Mouse (Mus musculus) midbrain, embryonic 11.5 days (tissue): ENCODE data around the gene Ptprn2. TPM values are rescaled to one million over a fixed set of nuclear protein-coding genes. Genes with fewer than 3 reads are reported as not detected.

Source experiments
- ATAC-seq: fragments of 200-750 bp; cut with Nextera tagmentation; 2 replicates; pipeline ENCODE4 v1.8.0; 2017; ENCODE audit warnings: moderate TSS enrichment, moderate library complexity; ENCODE audit not compliant: low FRiP score
- DNase-seq: peaks from one replicate; pipeline ENCODE4 v3.0.0; 2015; ENCODE audit warnings: low spot score; ENCODE audit errors: missing footprints
- H3K27ac ChIP-seq: fragments of 300-500 bp; sonication (generic); 2 replicates; pipeline ENCODE4 v1.5.1; 2014; ENCODE audit warnings: low read depth, low read length
- H3K27me3 ChIP-seq: fragments of 300-500 bp; sonication (generic); 2 replicates; pipeline ENCODE4 v1.6.1; 2014; ENCODE audit warnings: mild to moderate bottlenecking, low read length, moderate library complexity, mixed read lengths; ENCODE audit not compliant: control insufficient read depth, insufficient read depth
- H3K36me3 ChIP-seq: fragments of 300-500 bp; sonication (generic); 2 replicates; pipeline ENCODE4 v1.6.1; 2014; ENCODE audit warnings: mild to moderate bottlenecking, low read length, moderate library complexity, mixed read lengths; ENCODE audit not compliant: control insufficient read depth, insufficient read depth
- H3K4me1 ChIP-seq: fragments of 300-500 bp; sonication (generic); 2 replicates; pipeline ENCODE4 v1.6.1; 2014; ENCODE audit warnings: low read length; ENCODE audit not compliant: control insufficient read depth, insufficient read depth
- H3K4me2 ChIP-seq: fragments of 300-500 bp; sonication (generic); 2 replicates; pipeline ENCODE4 v1.6.1; 2014; ENCODE audit warnings: mild to moderate bottlenecking, moderate library complexity
- H3K4me3 ChIP-seq: fragments of 300-500 bp; sonication (generic); 2 replicates; pipeline ENCODE4 v1.5.1; 2014; ENCODE audit warnings: low read depth, low read length
- H3K9ac ChIP-seq: fragments of 300-500 bp; sonication (generic); 2 replicates; pipeline ENCODE4 v1.6.1; 2014; ENCODE audit warnings: low read length
- H3K9me3 ChIP-seq: fragments of 300-500 bp; sonication (generic); 2 replicates; pipeline ENCODE4 v1.6.1; 2016; ENCODE audit warnings: low read length; ENCODE audit not compliant: control insufficient read depth
- WGBS: fragments of 180-500 bp; shearing (Covaris S2); extraction: QIAGEN DNeasy Blood & Tissue Kit; methylation state at CpG from one replicate; pipeline ENCODE4 v1.1.7; 2014; 5-methylcytosine and 5-hydroxymethylcytosine counted together
- polyA plus RNA-seq: library from polyadenylated mRNA; unstranded; fragments of >200 nt; fragmentation: Nextera tagmentation; extraction: Ambion mirVana; gene quantifications from 2 replicates; pipeline ENCODE4 v1.2.1, GENCODE M21; 2014

The Ptprn2 gene
- polyA plus RNA-seq, 1 experiment from 2014 or later, result 7.3 TPM

GRCm38 (mm10) chr12:117127078-117127477, 641.6 kb downstream of the Ptprn2 start:
- Histone ChIP-seq H3K9me3 (no peaks in the 10 kb centered on the region), H3K4me2 (no peak overlapping the region), H3K36me3 (no peaks in the 10 kb centered on the region), H3K9ac (no peak overlapping the region), H3K4me1 (peaks cover 6% of the 10 kb centered on the region; the same call in 1 of the 2 replicates), H3K27me3 (no peaks in the 10 kb centered on the region), H3K4me3 (no peak overlapping the region), H3K27ac (no peak overlapping the region)
- no peak for DNase-seq
- 89% methylated on average over 3 of the region's 3 CpGs for WGBS
- ATAC-seq, result no peak

DNA sequence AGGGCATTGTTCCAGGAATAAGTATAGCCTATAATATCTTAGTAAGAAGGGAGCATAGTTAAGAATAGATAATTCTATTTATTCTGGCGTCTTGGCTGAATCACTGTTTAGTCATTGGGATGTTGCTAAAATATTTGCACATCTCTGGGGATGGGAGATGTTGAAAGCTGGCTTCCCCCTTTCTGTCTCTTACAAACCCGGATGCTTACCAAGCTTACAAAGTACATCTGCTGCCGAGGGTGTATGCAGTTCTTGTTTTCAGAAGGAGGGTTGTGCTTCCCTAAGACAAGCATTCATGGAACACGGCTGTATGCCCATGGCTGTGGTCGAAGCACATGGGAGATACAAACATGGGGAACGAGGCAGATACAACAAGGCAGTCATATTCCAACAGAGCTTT, 642.0 kb downstream of the Ptprn2 start:
- ATAC-seq (no peak), DNase-seq (no peak)
- Histone ChIP-seq H3K4me1 (peaks cover 6% of the 10 kb centered on the region; the same call in 1 of the 2 replicates), H3K36me3 (no peaks in the 10 kb centered on the region), H3K9me3 (no peaks in the 10 kb centered on the region), H3K27me3 (no peaks in the 10 kb centered on the region), H3K27ac (no peak overlapping the region), H3K4me2 (no peak overlapping the region), H3K4me3 (no peak overlapping the region), H3K9ac (no peak overlapping the region)
- WGBS, result 86% methylated on average over 6 of the region's 6 CpGs

DNA sequence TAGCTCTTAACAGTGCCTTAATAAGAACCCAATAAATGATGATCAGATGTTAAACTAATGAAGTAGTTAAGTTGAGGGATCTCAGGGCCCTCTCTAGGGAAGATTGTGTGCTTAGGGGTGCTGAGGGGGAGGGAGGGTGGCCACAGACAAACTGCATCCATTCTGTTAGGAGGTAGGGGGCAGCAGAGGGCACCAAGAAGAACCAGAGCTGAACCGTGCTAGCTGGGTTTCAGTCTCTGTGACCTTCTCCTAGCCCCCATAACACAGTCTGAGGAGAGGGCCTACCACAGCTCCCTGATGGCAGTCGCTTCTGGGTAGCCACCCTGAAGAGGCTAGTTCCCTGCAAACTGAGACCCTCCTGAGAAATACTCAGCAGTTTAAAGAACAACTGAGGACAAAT, 646.6 kb downstream of the Ptprn2 start:
- Histone ChIP-seq H3K4me2 (no peak overlapping the region), H3K27me3 (no peaks in the 10 kb centered on the region), H3K27ac (no peak overlapping the region), H3K4me3 (no peak overlapping the region), H3K9ac (no peak overlapping the region), H3K4me1 (peaks cover 9% of the 10 kb centered on the region), H3K9me3 (no peaks in the 10 kb centered on the region), H3K36me3 (no peaks in the 10 kb centered on the region)
- 21% methylated on average over 2 of the region's 2 CpGs for WGBS
- DNase-seq, result no peak
- ATAC-seq, result peak; percentile 58

DNA sequence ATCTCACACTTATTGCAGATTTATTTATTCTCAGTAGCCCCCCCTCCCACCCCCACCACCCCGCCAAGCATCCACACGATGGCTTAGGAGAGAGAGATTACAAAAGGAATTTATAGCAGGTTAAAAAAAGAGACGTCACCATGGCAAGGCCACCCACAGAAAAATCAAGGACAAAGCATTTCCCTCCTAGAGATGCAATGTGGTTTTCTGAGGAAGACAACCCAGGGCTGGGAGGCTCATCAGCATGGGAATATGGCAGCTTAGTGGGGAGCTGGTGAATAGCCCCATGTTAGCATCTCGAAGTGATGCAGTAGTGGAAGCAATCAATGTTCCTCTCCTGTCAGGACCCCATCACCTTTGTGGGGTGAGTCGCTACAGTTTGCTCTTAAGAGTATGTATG, 649.7 kb downstream of the Ptprn2 start:
- Histone ChIP-seq H3K9me3 (no peaks in the 10 kb centered on the region), H3K36me3 (no peaks in the 10 kb centered on the region), H3K4me1 (peaks cover 2% of the 10 kb centered on the region; the same call in 1 of the 2 replicates), H3K4me2 (no peak overlapping the region), H3K9ac (no peak overlapping the region), H3K27me3 (no peaks in the 10 kb centered on the region), H3K4me3 (no peak overlapping the region), H3K27ac (no peak overlapping the region)
- DNase-seq (no peak), ATAC-seq (no peak)
- WGBS, result 47% methylated on average over 5 of the region's 5 CpGs

DNA sequence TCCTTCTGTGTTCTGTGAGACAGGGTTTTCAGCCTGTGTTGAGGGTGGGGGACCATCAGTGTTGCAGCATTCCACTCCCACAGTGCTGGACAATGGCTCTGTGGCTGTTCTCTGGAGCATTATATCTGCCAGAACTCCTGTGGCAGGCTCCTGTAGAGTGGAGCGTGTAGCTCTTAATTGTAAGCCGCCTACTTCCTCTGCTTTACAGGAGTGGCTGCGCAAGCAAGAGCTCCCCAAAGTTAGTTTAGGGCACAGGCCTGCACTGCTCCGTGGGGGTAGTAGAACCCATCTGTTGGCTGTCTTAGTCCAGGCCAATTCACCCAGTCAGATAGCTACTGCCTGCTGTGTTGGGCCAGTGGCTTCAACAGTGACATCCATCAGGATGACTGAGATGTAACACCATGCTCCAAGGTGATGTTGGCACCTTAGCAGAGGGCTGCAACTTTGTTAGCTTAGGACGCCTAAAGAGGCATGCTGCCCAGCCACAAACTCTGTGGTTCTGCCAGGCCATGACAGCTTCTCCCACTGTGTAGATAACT, 651.0 kb downstream of the Ptprn2 start:
- ATAC-seq, result no peak
- 83% methylated on average over 5 of the region's 5 CpGs for WGBS

GRCm38 (mm10) chr12:117140901-117141300, 655.4 kb downstream of the Ptprn2 start:
- H3K4me1 ChIP-seq, result no peaks in the 10 kb centered on the region
- H3K27ac ChIP-seq, result no peak overlapping the region
- H3K9me3 ChIP-seq, result no peaks in the 10 kb centered on the region
- H3K36me3 ChIP-seq, result no peaks in the 10 kb centered on the region; the same call in 1 of the 2 replicates
- WGBS, result 89% methylated on average over 4 of the region's 4 CpGs
- no peak overlapping the region for H3K4me3 ChIP-seq
- no peak overlapping the region for H3K4me2 ChIP-seq
- H3K9ac ChIP-seq, result no peak overlapping the region
- DNase-seq (no peak), ATAC-seq (no peak)
- no peaks in the 10 kb centered on the region for H3K27me3 ChIP-seq

More for the DNA sequence above, 651.0 kb downstream of the Ptprn2 start:
- H3K9ac ChIP-seq, result no peak overlapping the region
- peaks cover 2% of the 10 kb centered on the region; the same call in 1 of the 2 replicates for H3K4me1 ChIP-seq
- no peak overlapping the region for H3K4me3 ChIP-seq
- no peak overlapping the region for H3K27ac ChIP-seq
- H3K9me3 ChIP-seq, result no peaks in the 10 kb centered on the region
- DNase-seq, result no peak
- no peak overlapping the region for H3K4me2 ChIP-seq
- no peaks in the 10 kb centered on the region for H3K27me3 ChIP-seq
- H3K36me3 ChIP-seq, result no peaks in the 10 kb centered on the region

DNA sequence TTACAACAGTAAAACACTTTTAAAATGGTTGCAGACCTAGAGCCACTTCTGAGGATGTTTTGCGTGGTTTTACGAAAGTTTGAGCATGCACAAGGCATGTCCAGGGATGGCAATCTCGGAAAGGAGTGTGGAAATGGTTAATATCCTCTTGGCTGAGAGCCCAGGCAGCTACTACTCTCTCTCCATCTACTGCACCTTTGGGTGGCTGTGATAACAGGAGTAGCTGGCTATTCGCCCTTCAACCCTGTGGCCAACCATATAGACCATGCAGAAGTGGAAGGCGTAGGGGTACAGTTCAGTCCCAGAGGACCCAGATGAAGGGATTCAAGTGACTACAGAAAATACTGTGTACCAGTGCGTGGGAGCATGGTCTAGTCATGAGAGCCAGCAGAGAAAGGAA, 655.9 kb downstream of the Ptprn2 start:
- 96% methylated on average over 6 of the region's 6 CpGs for WGBS
- Histone ChIP-seq H3K9ac (no peak overlapping the region), H3K27me3 (no peaks in the 10 kb centered on the region), H3K36me3 (no peaks in the 10 kb centered on the region; the same call in 1 of the 2 replicates), H3K4me2 (no peak overlapping the region), H3K4me1 (no peaks in the 10 kb centered on the region), H3K4me3 (no peak overlapping the region), H3K27ac (no peak overlapping the region), H3K9me3 (no peaks in the 10 kb centered on the region)
- ATAC-seq (no peak), DNase-seq (no peak)

GRCm38 (mm10) chr12:117149176-117149575, 663.7 kb downstream of the Ptprn2 start:
- ATAC-seq (no peak), DNase-seq (peak; percentile 89)
- Histone ChIP-seq H3K4me1 (peaks cover 36% of the 10 kb centered on the region), H3K9me3 (no peaks in the 10 kb centered on the region), H3K27me3 (no peaks in the 10 kb centered on the region), H3K4me3 (peak overlapping the region; percentile 36), H3K27ac (no peak overlapping the region), H3K4me2 (peak overlapping the region; percentile 63), H3K9ac (peak overlapping the region; percentile 68; the same call in 1 of the 2 replicates), H3K36me3 (no peaks in the 10 kb centered on the region; the same call in 1 of the 2 replicates)
- 8% methylated on average over 7 of the region's 7 CpGs for WGBS

DNA sequence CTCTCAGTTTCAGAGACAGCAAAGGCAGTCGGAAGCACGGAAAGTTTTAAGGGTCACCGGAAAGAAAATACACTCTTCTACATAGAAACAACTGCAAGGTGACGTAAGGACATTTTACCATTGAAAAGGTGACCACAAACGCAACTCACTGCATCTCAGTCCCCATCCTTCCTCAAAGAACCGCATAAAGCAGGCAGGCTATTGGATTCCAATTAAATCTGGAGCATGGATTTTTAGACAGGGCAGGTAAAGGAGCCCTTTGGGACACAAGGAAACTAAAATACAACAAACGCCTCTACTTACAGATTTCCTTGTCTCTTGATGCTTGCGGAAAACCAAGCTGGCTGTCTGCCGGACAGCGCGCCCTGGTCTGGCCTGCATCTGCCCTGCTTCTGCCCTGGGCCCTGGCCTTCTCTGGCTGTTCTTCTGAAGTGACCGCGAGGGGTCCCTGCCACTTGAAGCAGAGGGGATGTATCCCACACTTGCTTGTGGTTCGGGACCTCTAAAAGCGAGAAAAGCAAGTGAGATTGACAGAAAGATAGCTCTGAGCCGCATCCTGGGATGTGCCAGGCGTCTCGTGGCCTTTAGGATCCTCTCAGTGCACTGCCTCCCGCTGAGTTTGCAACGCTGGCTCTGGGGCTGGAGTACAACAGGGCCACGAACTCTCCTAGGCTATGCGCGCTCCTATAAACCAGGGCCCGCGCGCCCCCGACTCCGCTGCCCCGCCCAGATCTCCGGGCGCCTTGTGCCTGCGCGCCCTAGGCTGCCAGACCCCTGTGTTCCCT, 665.3 kb downstream of the Ptprn2 start:
- peaks cover 36% of the 10 kb centered on the region for H3K4me1 ChIP-seq
- WGBS, result 2% methylated on average over 33 of the region's 33 CpGs
- H3K4me2 ChIP-seq, result peak overlapping the region; percentile 63
- H3K27ac ChIP-seq, result peak overlapping the region; percentile 99
- DNase-seq, result peak; percentile 95
- H3K9me3 ChIP-seq, result no peaks in the 10 kb centered on the region
- ATAC-seq, result peak; percentile 47
- peak overlapping the region; percentile 100 for H3K9ac ChIP-seq
- peak overlapping the region; percentile 97 for H3K4me3 ChIP-seq
- H3K27me3 ChIP-seq, result no peaks in the 10 kb centered on the region
- no peaks in the 10 kb centered on the region for H3K36me3 ChIP-seq
